Mouse (Mus musculus) MEL (cell line): ENCODE measurements at regions not wholly inside any gene's neighbourhood (a gene's known extent, or its start where the extent isn't known, plus 50 kb on each side); places are given as distances from the start of the nearest gene placed in this dataset.

Experiments used
- MAZ ChIP-seq: IDR thresholded peaks from 2 replicates; pipeline ENCODE4 v1.6.1; 2012; ENCODE audit warnings: low read depth, mild to moderate bottlenecking, inconsistent platforms, low read length, improper control_type of control experiment
- POLR2AphosphoS5 ChIP-seq: IDR thresholded peaks from 2 replicates; pipeline ENCODE4 v1.6.1; 2012; ENCODE audit warnings: low read depth, borderline replicate concordance, mild to moderate bottlenecking, inconsistent platforms, low read length, moderate library complexity, mixed read lengths
- TAL1 ChIP-seq: IDR thresholded peaks from 2 replicates; pipeline ENCODE4 v1.6.1; 2012; ENCODE audit warnings: mild to moderate bottlenecking, inconsistent platforms, low read length, moderate library complexity, mixed read lengths

DNA sequence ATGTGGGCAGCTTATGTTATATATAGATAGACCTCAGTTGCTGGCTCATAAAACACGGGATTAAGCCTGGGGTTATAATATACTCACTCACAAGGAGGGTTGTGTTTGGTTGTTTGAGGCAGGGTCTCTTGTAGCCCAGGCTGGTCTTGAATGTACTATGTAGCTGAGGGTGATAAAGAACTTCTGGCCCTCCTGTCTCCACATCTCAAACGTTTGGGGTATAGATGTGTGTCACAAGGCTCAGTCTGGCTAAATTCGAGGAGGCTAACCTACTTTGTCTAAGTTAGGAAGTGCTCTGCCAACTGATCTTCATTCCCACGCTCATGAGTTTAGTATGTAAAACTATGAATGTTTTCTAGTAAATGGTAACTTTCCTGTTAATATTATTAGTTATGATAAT lies 136.7 kb upstream of the Wdfy3 start:
- TF ChIP-seq POLR2AphosphoS5: no peak
- no peak for TF ChIP-seq TAL1
- no peak for TF ChIP-seq MAZ
